22 mouse cellular contexts compared by ENCODE assay signal in genomic region chr6:91249797-91250196, GRCm38 (mm10). TPM values are rescaled to one million over a fixed set of nuclear protein-coding genes. Genes with fewer than 3 reads are reported as not detected.
DNase-seq lines count a peak whose midpoint lies in the region; ATAC-seq and TF ChIP-seq lines count a peak whose summit lies in the region.
"Had no signal": no experiment of that assay in that cellular context is flagged by ENCODE, and none has a peak within 500 bp of the region (broad histone marks: within the 10 kb centered on the region; RNA-seq: fewer than 3 reads in every experiment).

No protein-coding gene starts in this region.

- peaks cover 4% of the 10 kb centered on the region; the same call in 1 of the 2 replicates for H3K9me3 ChIP-seq in midbrain, postnatal 0 days (ENCODE audit: low read length)
- H3K9me3 ChIP-seq in midbrain, embryonic 10.5 days (replicated peaks) = 0 out of 2 replicates have a peak, but pooled peaks cover 3% of the 10 kb centered on the region
- 0 out of 2 replicates have a peak, but pooled peaks cover 2% of the 10 kb centered on the region for H3K9me3 ChIP-seq in stomach, postnatal 0 days (ENCODE audit: control insufficient read depth, low read length)

- no peak for DNase-seq in layer of hippocampus, adult 2 months (ENCODE audit: low spot score in 2 of 2)
- DNase-seq in layer of hippocampus, adult 9-10 months (ENCODE audit: low spot score) = no peak
- DNase-seq in midbrain, postnatal 0 days (ENCODE audit: low spot score) = no peak
- DNase-seq in midbrain, embryonic 10.5 days (ENCODE audit: low spot score) = no peak
- DNase-seq in NIH3T3 (ENCODE audit: low read depth) = peak; percentile 47
- DNase-seq in stomach, postnatal 0 days (ENCODE audit: low spot score) = no peak
- no peak for DNase-seq in gastrocnemius, adult 8-10 months (ENCODE audit: low spot score in 2 of 2)
- no peak for DNase-seq in spleen, postnatal 14 days (ENCODE audit: low spot score in 2 of 2)
- DNase-seq: adrenal gland, postnatal 14 days; cerebellum, adult 11 months; cerebellum, postnatal 25 days; gastrocnemius, postnatal 25 days; lung, adult 18-20 months; midbrain, embryonic 14.5 days; right cerebral cortex, postnatal 25 days had no signal

- no peaks in the 10 kb centered on the region for H3K36me3 ChIP-seq in midbrain, postnatal 0 days (ENCODE audit: insufficient read depth, low read length)
- H3K36me3 ChIP-seq in midbrain, embryonic 10.5 days = no peaks in the 10 kb centered on the region
- no peaks in the 10 kb centered on the region for H3K36me3 ChIP-seq in stomach, postnatal 0 days (ENCODE audit: control insufficient read depth, insufficient read depth, low read length)
- H3K36me3 ChIP-seq: forebrain, embryonic 10.5 days; stomach, embryonic 15.5 days had no signal

- ATAC-seq in midbrain, postnatal 0 days (ENCODE audit: low FRiP score) = no peak
- ATAC-seq in stomach, postnatal 0 days (ENCODE audit: low FRiP score, low TSS enrichment) = no peak
- ATAC-seq: activated CD4-positive, CD25-positive, alpha-beta regulatory T cell, adult 4 months; CD4-positive, CD25-positive, alpha-beta regulatory T cell, adult 4 months had no signal

- H3K4me3 ChIP-seq in layer of hippocampus, adult 2 months = no peak overlapping the region
- no peak overlapping the region for H3K4me3 ChIP-seq in midbrain, postnatal 0 days (ENCODE audit: low read depth, low read length)
- no peak overlapping the region for H3K4me3 ChIP-seq in midbrain, embryonic 10.5 days
- H3K4me3 ChIP-seq in stomach, postnatal 0 days (ENCODE audit: low read depth, low read length) = no peak overlapping the region
- H3K4me3 ChIP-seq: embryonic facial prominence, embryonic 15.5 days; forebrain, embryonic 10.5 days; stomach, embryonic 15.5 days had no signal

- H3K4me1 ChIP-seq in midbrain, postnatal 0 days (ENCODE audit: insufficient read depth, low read length) = no peaks in the 10 kb centered on the region
- H3K4me1 ChIP-seq in midbrain, embryonic 10.5 days = peaks cover 23% of the 10 kb centered on the region
- no peaks in the 10 kb centered on the region for H3K4me1 ChIP-seq in stomach, postnatal 0 days (replicated peaks; ENCODE audit: control insufficient read depth, insufficient read depth)

- no peak for TF ChIP-seq EP300 in stomach, postnatal 0 days (optimal IDR thresholded peaks at IDR 0.05)

- no peak overlapping the region for H3K9ac ChIP-seq in midbrain, postnatal 0 days (replicated peaks; ENCODE audit: low read length, poor library complexity, severe bottlenecking)
- H3K9ac ChIP-seq in stomach, postnatal 0 days (ENCODE audit: low read length) = no peak overlapping the region
- H3K9ac ChIP-seq: embryonic facial prominence, embryonic 15.5 days; stomach, embryonic 15.5 days had no signal

- H3K27me3 ChIP-seq in midbrain, postnatal 0 days (ENCODE audit: insufficient read depth, low read length) = no peaks in the 10 kb centered on the region
- H3K27me3 ChIP-seq in midbrain, embryonic 10.5 days (ENCODE audit: low read depth, poor library complexity, severe bottlenecking) = peaks cover 38% of the 10 kb centered on the region
- no peaks in the 10 kb centered on the region for H3K27me3 ChIP-seq in stomach, postnatal 0 days (ENCODE audit: control insufficient read depth, insufficient read depth, low read length)
- H3K27me3 ChIP-seq: embryonic facial prominence, embryonic 15.5 days; stomach, embryonic 15.5 days had no signal

- H3K27ac ChIP-seq in layer of hippocampus, adult 2 months = no peak overlapping the region
- no peak overlapping the region for H3K27ac ChIP-seq in midbrain, postnatal 0 days (ENCODE audit: low read depth, low read length)
- no peak overlapping the region for H3K27ac ChIP-seq in midbrain, embryonic 10.5 days (replicated peaks)
- H3K27ac ChIP-seq in stomach, postnatal 0 days (replicated peaks) = no peak overlapping the region
- H3K27ac ChIP-seq: embryonic facial prominence, embryonic 15.5 days; forebrain, embryonic 10.5 days; macrophage; stomach, embryonic 15.5 days had no signal

- 94% methylated on average over 1 of the region's 1 CpGs for WGBS in midbrain, postnatal 0 days
- 94% methylated on average over 1 of the region's 1 CpGs for WGBS in midbrain, embryonic 10.5 days
- 89% methylated on average over 1 of the region's 1 CpGs for WGBS in stomach, postnatal 0 days

- no peak overlapping the region for H3K4me2 ChIP-seq in midbrain, postnatal 0 days (ENCODE audit: low read depth, low read length, poor library complexity, severe bottlenecking)
- H3K4me2 ChIP-seq in stomach, postnatal 0 days (replicated peaks; ENCODE audit: low read depth) = no peak overlapping the region
- H3K4me2 ChIP-seq: embryonic facial prominence, embryonic 15.5 days; stomach, embryonic 15.5 days had no signal

- peak; percentile 66 for TF ChIP-seq CTCF in layer of hippocampus, adult 2 months (conservative IDR thresholded peaks at IDR 0.05)
- peak; percentile 29 for TF ChIP-seq CTCF in midbrain, postnatal 0 days (IDR thresholded peaks at IDR 0.05)
- peak; percentile 44 for TF ChIP-seq CTCF in stomach, postnatal 0 days (IDR thresholded peaks at IDR 0.05; ENCODE audit: low read depth)

RNA-seq across cellular contexts. Expression of gene Fbln2, which starts 37.5 kb away (rescaled TPM):
- 10 to 100 TPM in 1 of 2 experiments, 1 to 10 TPM in 1; 8.1 to 10.8 TPM for total RNA-seq in layer of hippocampus, adult 2 months (2021)
- 32.0 and 33.5 TPM in 2 replicates for total RNA-seq in midbrain, postnatal 0 days (2014; rRNA removed)
- polyA plus RNA-seq in midbrain, postnatal 0 days (2015; fragmentation: Nextera tagmentation; extraction: Ambion mirVana) = 12.1 and 15.3 TPM in 2 replicates
- polyA plus RNA-seq in midbrain, embryonic 10.5 days (2016; fragmentation: Nextera tagmentation; extraction: Ambion mirVana) = 24.2 and 31.5 TPM in 2 replicates
- polyA plus RNA-seq in stomach, postnatal 0 days (2015; fragmentation: Nextera tagmentation; extraction: Ambion mirVana) = 29.5 and 32.1 TPM in 2 replicates
- 10 to 100 TPM; 27.5 to 46.3 (median 36.2) TPM for total RNA-seq in gastrocnemius, adult 8-10 months (2022)
- total RNA-seq: neutrophil, adult 5-6 weeks had no signal
